Mouse (Mus musculus) liver, postnatal 0 days (tissue): ENCODE results near the gene Ltbp1.

ENCODE experiments used
- CTCF ChIP-seq: sonication (generic); IDR thresholded peaks from 2 replicates; pipeline ENCODE4 v1.5.1; 2016; ENCODE audit warnings: antibody characterized with exemption, low read depth
- EP300 ChIP-seq: IDR thresholded peaks from 2 replicates; pipeline ENCODE4 v1.6.1; 2016; ENCODE audit warnings: antibody characterized with exemption, low read depth, mild to moderate bottlenecking

DNA sequence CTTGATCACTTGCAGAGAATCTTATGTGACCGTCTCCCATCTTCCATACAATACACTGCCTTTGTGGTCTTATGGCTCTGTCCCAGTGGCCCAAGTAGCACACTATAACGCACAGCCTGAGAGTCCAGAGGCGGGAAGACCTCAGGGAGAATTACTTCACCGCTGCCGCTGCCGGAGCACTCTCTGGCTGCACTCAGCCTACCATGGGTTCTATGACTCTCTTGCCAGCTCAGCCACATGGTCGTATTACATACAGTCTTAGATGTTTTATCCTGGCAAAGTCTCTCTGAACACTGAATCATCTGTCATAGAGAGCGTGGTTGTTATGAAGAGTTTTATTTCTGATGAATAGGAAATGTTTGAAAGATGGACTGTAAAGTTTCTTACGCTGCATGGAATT is 89.2 kb downstream of the Ltbp1 start:
- TF ChIP-seq EP300 (no peak), CTCF (no peak)
